Mouse (Mus musculus): ENCODE measurements around the gene Ssbp4. TPM values are rescaled to one million over a fixed set of nuclear protein-coding genes. Genes with fewer than 3 reads are reported as not detected.

The Ssbp4 gene
- polyA plus RNA-seq, 1 experiment = 52.6 TPM

- no peak for TF ChIP-seq GATA1 (IDR thresholded peaks at IDR 0.05; ENCODE audit: low read length)
- TF ChIP-seq TAL1 (IDR thresholded peaks at IDR 0.05; ENCODE audit: low read length) = no peak
- Histone ChIP-seq H3K9me3 (ENCODE audit: control insufficient read depth, low read length) (no peaks in the 10 kb centered on the region), H3K27me3 (ENCODE audit: control insufficient read depth) (peaks cover 4% of the 10 kb centered on the region), H3K4me3 (replicated peaks) (no peak overlapping the region), H3K4me1 (ENCODE audit: control insufficient read depth) (peaks cover 18% of the 10 kb centered on the region), H3K36me3 (ENCODE audit: control insufficient read depth) (no peaks in the 10 kb centered on the region)
Measured at GRCm38 (mm10) chr8:70636838-70637237, 28.2 kb upstream of the Ssbp4 start.

- Histone ChIP-seq H3K4me1 (ENCODE audit: control insufficient read depth) (peaks cover 30% of the 10 kb centered on the region), H3K4me3 (replicated peaks) (no peak overlapping the region), H3K27me3 (ENCODE audit: control insufficient read depth) (peaks cover 16% of the 10 kb centered on the region), H3K9me3 (ENCODE audit: control insufficient read depth, low read length) (no peaks in the 10 kb centered on the region), H3K36me3 (ENCODE audit: control insufficient read depth) (no peaks in the 10 kb centered on the region)
- TF ChIP-seq TAL1 (IDR thresholded peaks at IDR 0.05; ENCODE audit: low read length) = no peak
- TF ChIP-seq GATA1 (IDR thresholded peaks at IDR 0.05; ENCODE audit: low read length) = no peak
Measured at GRCm38 (mm10) chr8:70635527-70635926, 26.9 kb upstream of the Ssbp4 start.

- Histone ChIP-seq H3K4me1 (ENCODE audit: control insufficient read depth) (peaks cover 44% of the 10 kb centered on the region), H3K9me3 (ENCODE audit: control insufficient read depth, low read length) (no peaks in the 10 kb centered on the region), H3K27me3 (ENCODE audit: control insufficient read depth) (peaks cover 20% of the 10 kb centered on the region), H3K36me3 (ENCODE audit: control insufficient read depth) (no peaks in the 10 kb centered on the region; the same call in 1 of the 2 replicates), H3K4me3 (replicated peaks) (no peak overlapping the region)
- TF ChIP-seq GATA1 (IDR thresholded peaks at IDR 0.05; ENCODE audit: low read length) = no peak
- TF ChIP-seq TAL1 (IDR thresholded peaks at IDR 0.05; ENCODE audit: low read length) = no peak
Measured at GRCm38 (mm10) chr8:70634066-70634465, 25.4 kb upstream of the Ssbp4 start.

- Histone ChIP-seq H3K27me3 (ENCODE audit: control insufficient read depth) (peaks cover 20% of the 10 kb centered on the region), H3K4me1 (ENCODE audit: control insufficient read depth) (peaks cover 46% of the 10 kb centered on the region), H3K9me3 (ENCODE audit: control insufficient read depth, low read length) (no peaks in the 10 kb centered on the region), H3K4me3 (replicated peaks) (peak within 1 kb of the TSS; percentile 72), H3K36me3 (ENCODE audit: control insufficient read depth) (no peaks in the 10 kb centered on the region; the same call in 1 of the 2 replicates)
- no peak for TF ChIP-seq GATA1 (IDR thresholded peaks at IDR 0.05; ENCODE audit: low read length)
- no peak for TF ChIP-seq TAL1 (IDR thresholded peaks at IDR 0.05; ENCODE audit: low read length)
Measured at GRCm38 (mm10) chr8:70632346-70632892, 23.7 kb upstream of the Ssbp4 start, which contains the start of gene Gdf15. TSS of gene Gdf15 (minus strand) at chr8:70632456.

- Histone ChIP-seq H3K9me3 (ENCODE audit: control insufficient read depth, low read length) (no peaks in the 10 kb centered on the region), H3K27me3 (ENCODE audit: control insufficient read depth) (peaks cover 20% of the 10 kb centered on the region), H3K36me3 (ENCODE audit: control insufficient read depth) (no peaks in the 10 kb centered on the region; the same call in 1 of the 2 replicates), H3K4me3 (replicated peaks) (peak overlapping the region; percentile 72), H3K4me1 (ENCODE audit: control insufficient read depth) (peaks cover 45% of the 10 kb centered on the region)
- TF ChIP-seq TAL1 (IDR thresholded peaks at IDR 0.05; ENCODE audit: low read length) (no peak), GATA1 (IDR thresholded peaks at IDR 0.05; ENCODE audit: low read length) (no peak)
Measured at GRCm38 (mm10) chr8:70631436-70631835, 22.8 kb upstream of the Ssbp4 start.

- Histone ChIP-seq H3K27me3 (ENCODE audit: control insufficient read depth) (peaks cover 20% of the 10 kb centered on the region), H3K4me1 (ENCODE audit: control insufficient read depth) (peaks cover 44% of the 10 kb centered on the region), H3K36me3 (ENCODE audit: control insufficient read depth) (no peaks in the 10 kb centered on the region; the same call in 1 of the 2 replicates), H3K4me3 (replicated peaks) (peak overlapping the region; percentile 72), H3K9me3 (ENCODE audit: control insufficient read depth, low read length) (no peaks in the 10 kb centered on the region)
- TF ChIP-seq TAL1 (IDR thresholded peaks at IDR 0.05; ENCODE audit: low read length) = no peak
- no peak for TF ChIP-seq GATA1 (IDR thresholded peaks at IDR 0.05; ENCODE audit: low read length)
Measured at GRCm38 (mm10) chr8:70630532-70631381, 22.1 kb upstream of the Ssbp4 start.

- Histone ChIP-seq H3K27me3 (ENCODE audit: control insufficient read depth) (peaks cover 20% of the 10 kb centered on the region), H3K4me3 (replicated peaks) (peak overlapping the region; percentile 72), H3K36me3 (ENCODE audit: control insufficient read depth) (no peaks in the 10 kb centered on the region; the same call in 1 of the 2 replicates), H3K4me1 (ENCODE audit: control insufficient read depth) (peaks cover 39% of the 10 kb centered on the region), H3K9me3 (ENCODE audit: control insufficient read depth, low read length) (peaks cover under 1% of the 10 kb centered on the region)
- TF ChIP-seq TAL1 (IDR thresholded peaks at IDR 0.05; ENCODE audit: low read length) = no peak
- TF ChIP-seq GATA1 (IDR thresholded peaks at IDR 0.05; ENCODE audit: low read length) = no peak
Measured at GRCm38 (mm10) chr8:70629574-70630531, 21.2 kb upstream of the Ssbp4 start.

- peaks cover 20% of the 10 kb centered on the region for H3K27me3 ChIP-seq (ENCODE audit: control insufficient read depth)
- peaks cover 47% of the 10 kb centered on the region for H3K4me1 ChIP-seq (ENCODE audit: control insufficient read depth)
- H3K4me3 ChIP-seq (replicated peaks) = peak overlapping the region; percentile 72
Measured at GRCm38 (mm10) chr8:70628986-70629490, 20.4 kb upstream of the Ssbp4 start.

More at GRCm38 (mm10) chr8:70628986-70629490, 20.4 kb upstream of the Ssbp4 start:
- Histone ChIP-seq H3K36me3 (ENCODE audit: control insufficient read depth) (no peaks in the 10 kb centered on the region; the same call in 1 of the 2 replicates), H3K9me3 (ENCODE audit: control insufficient read depth, low read length) (peaks cover 3% of the 10 kb centered on the region)
- TF ChIP-seq TAL1 (IDR thresholded peaks at IDR 0.05; ENCODE audit: low read length) (no peak), GATA1 (IDR thresholded peaks at IDR 0.05; ENCODE audit: low read length) (no peak)
